Mouse (Mus musculus): ENCODE measurements around the gene Gtpbp3. TPM values are rescaled to one million over a fixed set of nuclear protein-coding genes. Genes with fewer than 3 reads are reported as not detected.

Gene Gtpbp3
- total and polyA plus RNA-seq, 3 experiments, result 49.4 to 50.1 TPM; not detected in 1

DNA sequence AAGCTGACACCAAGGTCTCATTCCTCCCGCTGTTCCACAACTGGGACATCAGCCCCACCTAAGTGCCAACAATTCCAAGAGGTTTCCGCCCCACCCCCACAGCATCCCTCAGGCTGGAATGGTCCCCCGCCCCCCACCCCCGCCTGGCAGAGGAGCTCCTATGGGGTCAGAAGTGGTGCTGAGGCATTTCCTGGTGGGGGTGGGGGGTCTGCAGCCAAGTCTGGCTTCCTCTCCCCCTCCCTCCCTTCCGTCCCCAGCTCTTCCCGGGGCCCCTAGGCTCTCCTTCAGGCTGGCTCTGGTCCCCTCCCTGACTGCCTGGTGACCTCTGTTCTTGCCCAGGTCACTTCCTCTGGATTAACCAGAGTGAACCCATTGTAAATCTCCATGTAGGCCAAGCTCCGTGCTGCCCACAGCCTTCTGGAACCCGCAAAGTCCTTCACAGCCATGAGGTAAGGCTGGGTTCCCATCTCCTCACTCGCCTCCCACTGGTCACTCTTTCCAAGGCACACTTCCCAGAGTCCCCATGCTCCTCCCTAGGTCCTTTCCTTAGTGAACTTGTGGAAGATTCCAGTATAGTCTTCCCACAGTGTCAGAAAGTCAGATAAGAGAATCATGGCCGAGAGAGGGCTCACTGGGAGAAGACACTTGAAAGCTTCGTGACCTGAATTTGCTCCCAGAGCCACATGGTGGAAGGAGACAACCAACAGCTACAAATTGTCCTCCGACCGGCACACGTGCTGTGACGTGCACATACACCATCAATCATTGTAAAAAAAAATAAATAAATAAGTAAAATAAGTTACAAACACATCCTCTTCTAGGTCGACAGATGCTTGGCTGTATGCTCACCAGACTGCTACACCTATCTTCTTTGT, 11.2 kb downstream of the Gtpbp3 start:
- Histone ChIP-seq H3K9ac (ENCODE audit: control insufficient read depth, low read depth, low read length, poor library complexity, severe bottlenecking) (no peak overlapping the region), H3K27me3 (ENCODE audit: control insufficient read depth in 1 of 2, insufficient read depth in 2 of 2, low read length in 2 of 2) (no peaks in the 10 kb centered on the region), H3K4me1 (ENCODE audit: control insufficient read depth in 1 of 2, insufficient read depth in 2 of 2, low read length in 2 of 2) (no peaks in the 10 kb centered on the region), H3K79me2 (ENCODE audit: control insufficient read depth, insufficient read depth, low read length, poor library complexity) (no peaks in the 10 kb centered on the region), H3K36me3 (ENCODE audit: control insufficient read depth in 1 of 2, insufficient read depth in 2 of 2, low read length in 2 of 2) (no peaks in the 10 kb centered on the region), H3K27ac (ENCODE audit: control insufficient read depth, low read depth, low read length) (no peak overlapping the region), H3K9me3 (replicated peaks; ENCODE audit: insufficient read depth, low read length) (no peaks in the 10 kb centered on the region), H3K4me3 (ENCODE audit: control insufficient read depth in 1 of 2, insufficient read depth in 1 of 2, low read depth in 2 of 2, low read length in 2 of 2) (no peak overlapping the region)
- TF ChIP-seq ZNF384 (IDR thresholded peaks at IDR 0.05; ENCODE audit: low read depth, low read length), result no peak
- TF ChIP-seq SMC3 (IDR thresholded peaks at IDR 0.05; ENCODE audit: low read depth, low read length), result no peak
- no peak for TF ChIP-seq USF2 (IDR thresholded peaks at IDR 0.05; ENCODE audit: borderline replicate concordance in 1 of 2, insufficient read depth in 1 of 2, low read depth in 1 of 2, low read length in 2 of 2)
- TF ChIP-seq POLR2AphosphoS2 (IDR thresholded peaks at IDR 0.05; ENCODE audit: low read length), result no peak
- TF ChIP-seq MAZ (IDR thresholded peaks at IDR 0.05; ENCODE audit: low read depth, low read length), result no peak
- TF ChIP-seq MEF2A (IDR thresholded peaks at IDR 0.05; ENCODE audit: extremely low read depth, insufficient replicate concordance, low read depth, low read length, poor library complexity, severe bottlenecking), result no peak
- no peak for TF ChIP-seq TAL1 (IDR thresholded peaks at IDR 0.05; ENCODE audit: low read length)
- TF ChIP-seq MAFK (IDR thresholded peaks at IDR 0.05; ENCODE audit: borderline replicate concordance, low read depth, low read length), result no peak
- TF ChIP-seq CHD2 (IDR thresholded peaks at IDR 0.05; ENCODE audit: low read length), result no peak
- no peak for TF ChIP-seq MYC (IDR thresholded peaks at IDR 0.05; ENCODE audit: low read depth, low read length)
- no peak for TF ChIP-seq HCFC1 (IDR thresholded peaks at IDR 0.05; ENCODE audit: low read depth, low read length)
- TF ChIP-seq GABPA (IDR thresholded peaks at IDR 0.05; ENCODE audit: low read depth, low read length), result no peak
- no peak for TF ChIP-seq POLR2AphosphoS5 (IDR thresholded peaks at IDR 0.05; ENCODE audit: borderline replicate concordance, low read depth, low read length)
- TF ChIP-seq NRF1 (IDR thresholded peaks at IDR 0.05; ENCODE audit: insufficient read depth, low read depth, low read length, poor library complexity, severe bottlenecking), result no peak
- TF ChIP-seq ZC3H11A (IDR thresholded peaks at IDR 0.05; ENCODE audit: low read depth, low read length), result no peak
- no peak for TF ChIP-seq MYB (IDR thresholded peaks at IDR 0.05; ENCODE audit: low read depth, low read length)
- TF ChIP-seq BHLHE40 (IDR thresholded peaks at IDR 0.05; ENCODE audit: borderline replicate concordance, low read depth, low read length), result no peak
- TF ChIP-seq MAX (IDR thresholded peaks at IDR 0.05; ENCODE audit: low read length), result no peak
- DNase-seq (ENCODE audit: low read depth, low spot score), result no peak

DNA sequence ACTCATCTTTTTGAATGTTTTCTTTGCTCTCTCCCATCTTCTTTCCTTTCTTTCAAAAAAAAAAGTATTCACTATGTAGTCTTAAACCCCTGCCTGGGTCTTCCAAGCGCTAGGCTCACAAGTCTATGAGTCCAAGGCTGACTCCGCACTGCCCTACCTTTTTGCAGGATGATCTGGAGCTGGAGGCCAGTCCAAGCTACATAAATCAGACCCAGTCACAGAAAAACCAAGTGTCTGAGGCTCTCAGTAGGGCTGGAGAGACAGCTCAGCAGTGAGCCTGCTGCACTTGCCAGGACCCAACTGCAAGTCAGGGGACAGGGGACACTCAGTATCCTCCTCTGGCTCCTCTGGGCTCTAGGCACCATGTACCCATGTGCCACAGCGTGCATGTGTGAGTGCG, 16.4 kb downstream of the Gtpbp3 start:
- Histone ChIP-seq H3K4me3 (ENCODE audit: control insufficient read depth in 1 of 2, insufficient read depth in 1 of 2, low read depth in 2 of 2, low read length in 2 of 2) (no peak overlapping the region), H3K36me3 (ENCODE audit: control insufficient read depth in 1 of 2, insufficient read depth in 2 of 2, low read length in 2 of 2) (no peaks in the 10 kb centered on the region), H3K27me3 (ENCODE audit: control insufficient read depth in 1 of 2, insufficient read depth in 2 of 2, low read length in 2 of 2) (no peaks in the 10 kb centered on the region), H3K9ac (ENCODE audit: control insufficient read depth, low read depth, low read length, poor library complexity, severe bottlenecking) (no peak overlapping the region), H3K4me1 (ENCODE audit: control insufficient read depth in 1 of 2, insufficient read depth in 2 of 2, low read length in 2 of 2) (no peaks in the 10 kb centered on the region), H3K79me2 (ENCODE audit: control insufficient read depth, insufficient read depth, low read length, poor library complexity) (no peaks in the 10 kb centered on the region), H3K27ac (ENCODE audit: control insufficient read depth, low read depth, low read length) (no peak overlapping the region), H3K9me3 (replicated peaks; ENCODE audit: insufficient read depth, low read length) (no peaks in the 10 kb centered on the region)
- TF ChIP-seq HCFC1 (IDR thresholded peaks at IDR 0.05; ENCODE audit: low read depth, low read length) (no peak), GATA1 (IDR thresholded peaks at IDR 0.05; ENCODE audit: low read depth, low read length) (no peak), MYC (IDR thresholded peaks at IDR 0.05; ENCODE audit: low read depth, low read length) (no peak), MXI1 (IDR thresholded peaks at IDR 0.05; ENCODE audit: low read depth, low read length) (no peak), JUND (IDR thresholded peaks at IDR 0.05; ENCODE audit: low read depth, low read length) (no peak), MAFK (IDR thresholded peaks at IDR 0.05; ENCODE audit: borderline replicate concordance, low read depth, low read length) (no peak), ZKSCAN1 (IDR thresholded peaks at IDR 0.05; ENCODE audit: low read depth, low read length) (no peak), ELF1 (IDR thresholded peaks at IDR 0.05; ENCODE audit: low read depth, low read length) (no peak), UBTF (IDR thresholded peaks at IDR 0.05; ENCODE audit: borderline replicate concordance, insufficient read depth, low read depth, low read length) (no peak), SMC3 (IDR thresholded peaks at IDR 0.05; ENCODE audit: low read depth, low read length) (no peak), POLR2AphosphoS5 (IDR thresholded peaks at IDR 0.05; ENCODE audit: borderline replicate concordance, low read depth, low read length) (no peak), NELFE (IDR thresholded peaks at IDR 0.05; ENCODE audit: low read depth, low read length) (no peak), USF2 (IDR thresholded peaks at IDR 0.05; ENCODE audit: borderline replicate concordance in 1 of 2, insufficient read depth in 1 of 2, low read depth in 1 of 2, low read length in 2 of 2) (no peak), GABPA (IDR thresholded peaks at IDR 0.05; ENCODE audit: low read depth, low read length) (no peak), ZMIZ1 (IDR thresholded peaks at IDR 0.05; ENCODE audit: low read depth, low read length) (no peak), POLR2A (IDR thresholded peaks at IDR 0.05; ENCODE audit: control insufficient read depth in 1 of 2, insufficient read depth in 1 of 2, low read depth in 1 of 2, low read length in 2 of 2, poor library complexity in 1 of 2) (no peak), MEF2A (IDR thresholded peaks at IDR 0.05; ENCODE audit: extremely low read depth, insufficient replicate concordance, low read depth, low read length, poor library complexity, severe bottlenecking) (no peak)
- no peak for DNase-seq (ENCODE audit: low read depth, low spot score)

Measured in MEL (cell line).